Mouse (Mus musculus): Measurements from ENCODE around the gene Fam162a.
"Not testable (repeated sequence)": the region's sequence is repeated elsewhere in the genome, so short reads cannot be mapped to it uniquely, and the experiment has no call there.

Gene Fam162a

GRCm38 (mm10) chr16:36062534-36062933 is 8.9 kb downstream of the Fam162a start:
- DNase-seq (ENCODE audit: low spot score in 2 of 2) = not testable (repeated sequence)

- DNase-seq (ENCODE audit: low spot score in 2 of 2) = no peak
Measured at GRCm38 (mm10) chr16:36057933-36058475, 13.4 kb downstream of the Fam162a start.

- DNase-seq (ENCODE audit: low spot score in 2 of 2) = no peak
Measured at GRCm38 (mm10) chr16:36056416-36056815, 15.0 kb downstream of the Fam162a start.

GRCm38 (mm10) chr16:36054920-36055319 is 16.5 kb downstream of the Fam162a start:
- no peak for DNase-seq (ENCODE audit: low spot score in 2 of 2)

- no peak for DNase-seq (ENCODE audit: low spot score in 2 of 2)
Measured at GRCm38 (mm10) chr16:36053524-36054275, 17.7 kb downstream of the Fam162a start.

- no peak for DNase-seq (ENCODE audit: low spot score in 2 of 2)
Measured at GRCm38 (mm10) chr16:36051491-36051890, 19.9 kb downstream of the Fam162a start.

- no peak for DNase-seq (ENCODE audit: low spot score in 2 of 2)
Measured at GRCm38 (mm10) chr16:36047538-36047937, 23.9 kb downstream of the Fam162a start.

GRCm38 (mm10) chr16:36043964-36044363 is 27.4 kb downstream of the Fam162a start:
- DNase-seq (ENCODE audit: low spot score in 2 of 2) = no peak

- no peak for DNase-seq (ENCODE audit: low spot score in 2 of 2)
Measured at GRCm38 (mm10) chr16:36043073-36043472, 28.3 kb downstream of the Fam162a start.

GRCm38 (mm10) chr16:36041625-36042020 is 29.8 kb downstream of the Fam162a start:
- no peak for DNase-seq (ENCODE audit: low spot score in 2 of 2)

- peak; percentile 74 to 87 for DNase-seq (ENCODE audit: low spot score in 2 of 2)
Measured at GRCm38 (mm10) chr16:36040640-36041624, 30.5 kb downstream of the Fam162a start, which contains the start of gene Wdr5b. TSS of gene Wdr5b (plus strand) at chr16:36041190.

- not testable (repeated sequence) for DNase-seq (ENCODE audit: low spot score in 2 of 2)
Measured at GRCm38 (mm10) chr16:36028120-36028519, 43.3 kb downstream of the Fam162a start.

GRCm38 (mm10) chr16:36016335-36016734 is 55.1 kb downstream of the Fam162a start:
- no peak for DNase-seq (ENCODE audit: low spot score in 2 of 2)

GRCm38 (mm10) chr16:36008396-36008795 is 63.0 kb downstream of the Fam162a start:
- no peak for DNase-seq (ENCODE audit: low spot score in 2 of 2)

- DNase-seq (ENCODE audit: low spot score in 2 of 2) = not testable (repeated sequence)
Measured at GRCm38 (mm10) chr16:35998852-35999251, 72.5 kb downstream of the Fam162a start.
